Mouse (Mus musculus) brain, embryonic 14.5 days (tissue): ENCODE measurements around the gene Commd6.
"Not testable (repeated sequence)": the region's sequence is repeated elsewhere in the genome, so short reads cannot be mapped to it uniquely, and the experiment has no call there.

ENCODE experiments used
- CTCF ChIP-seq: fragments of 200-500 bp; IDR thresholded peaks from 2 replicates; pipeline ENCODE4 v1.5.1; 2012; ENCODE audit warnings: inconsistent platforms, mild to moderate bottlenecking, moderate library complexity, borderline replicate concordance; ENCODE audit not compliant: insufficient read depth, insufficient read length; ENCODE audit errors: extremely low read depth
- POLR2A ChIP-seq: fragments of 200-500 bp; IDR thresholded peaks from 2 replicates; pipeline ENCODE4 v1.6.1; 2012; ENCODE audit warnings: mild to moderate bottlenecking, inconsistent platforms, borderline replicate concordance; ENCODE audit not compliant: poor library complexity, insufficient read depth, insufficient read length, severe bottlenecking; ENCODE audit errors: extremely low read depth

- not testable (repeated sequence) for TF ChIP-seq CTCF, POLR2A
Measured at GRCm38 (mm10) chr14:101587366-101588040, 53.0 kb downstream of the Commd6 start.
